Mouse (Mus musculus) liver, embryonic 14.5 days (tissue): ENCODE data around the gene Rps6kc1.

Experiments used
- CTCF ChIP-seq: IDR thresholded peaks from 2 replicates; pipeline ENCODE4 v1.5.1; 2016; ENCODE audit warnings: antibody characterized with exemption, low read depth, control low read depth
- EP300 ChIP-seq: IDR thresholded peaks from 2 replicates; pipeline ENCODE4 v1.6.1; 2016; ENCODE audit warnings: antibody characterized with exemption, low read depth

DNA sequence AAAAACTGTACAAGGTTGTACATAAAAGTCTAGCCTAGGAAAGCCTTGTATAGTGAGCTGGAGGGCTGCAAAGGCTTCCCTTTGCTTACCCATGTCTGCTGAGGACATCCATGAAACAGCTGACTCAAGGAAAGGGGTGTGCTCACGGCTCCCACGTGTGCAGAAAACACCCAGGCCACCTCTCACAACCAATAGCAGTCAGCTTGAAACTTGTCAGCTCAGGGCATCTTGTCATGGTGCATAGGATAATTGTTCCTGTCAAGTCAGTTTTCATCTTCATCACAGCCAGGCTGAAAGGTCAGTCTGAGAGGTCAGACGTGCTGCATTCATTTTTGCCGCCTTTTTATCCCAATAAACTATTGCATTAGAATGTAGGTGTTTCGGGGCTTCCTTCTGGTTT, 36.4 kb upstream of the Rps6kc1 start:
- no peak for TF ChIP-seq CTCF
- TF ChIP-seq EP300, result no peak
